Mouse (Mus musculus) liver, embryonic 15.5 days (tissue): Measurements from ENCODE around the gene Mfap5. TPM values are rescaled to one million over a fixed set of nuclear protein-coding genes. Genes with fewer than 3 reads are reported as not detected.
"Not testable (repeated sequence)": the region's sequence is repeated elsewhere in the genome, so short reads cannot be mapped to it uniquely, and the experiment has no call there.

Experiments used
- ATAC-seq: fragments of 200-750 bp; cut with Nextera tagmentation; 2 replicates; pipeline ENCODE4 v1.8.0; 2017; ENCODE audit warnings: moderate number of reproducible peaks, mild to moderate bottlenecking, moderate library complexity; ENCODE audit not compliant: insufficient read depth
- H3K27ac ChIP-seq: fragments of 300-500 bp; sonication (generic); replicated peaks from 2 replicates; pipeline ENCODE4 v1.5.1; 2015; ENCODE audit warnings: mild to moderate bottlenecking, inconsistent platforms
- H3K27me3 ChIP-seq: fragments of 300-500 bp; sonication (generic); 2 replicates; pipeline ENCODE4 v1.6.1; 2015; ENCODE audit warnings: mild to moderate bottlenecking, inconsistent platforms
- H3K36me3 ChIP-seq: fragments of 300-500 bp; sonication (generic); replicated peaks from 2 replicates; pipeline ENCODE4 v1.6.1; 2015; ENCODE audit warnings: moderate library complexity, mild to moderate bottlenecking, inconsistent platforms
- H3K4me1 ChIP-seq: fragments of 300-500 bp; sonication (generic); replicated peaks from 2 replicates; pipeline ENCODE4 v1.6.1; 2015; ENCODE audit warnings: inconsistent platforms
- H3K4me2 ChIP-seq: fragments of 300-500 bp; sonication (generic); 2 replicates; pipeline ENCODE4 v1.6.1; 2015; ENCODE audit warnings: moderate library complexity, mild to moderate bottlenecking, inconsistent platforms
- H3K4me3 ChIP-seq: fragments of 300-500 bp; sonication (generic); replicated peaks from 2 replicates; pipeline ENCODE4 v1.5.1; 2015; ENCODE audit warnings: mild to moderate bottlenecking, inconsistent platforms
- H3K9ac ChIP-seq: fragments of 300-500 bp; sonication (generic); 2 replicates; pipeline ENCODE4 v1.6.1; 2015; ENCODE audit warnings: moderate library complexity, mild to moderate bottlenecking, inconsistent platforms
- H3K9me3 ChIP-seq: fragments of 300-500 bp; sonication (generic); replicated peaks from 2 replicates; pipeline ENCODE4 v1.6.1; 2016; ENCODE audit warnings: inconsistent platforms
- WGBS: fragments of 180-500 bp; shearing (Covaris S2); methylation state at CpG from one replicate; pipeline ENCODE4 v1.1.7; 2015; ENCODE audit warnings: mixed read lengths; ENCODE audit not compliant: insufficient replicate concordance; 5-methylcytosine and 5-hydroxymethylcytosine counted together
- polyA plus RNA-seq: library from polyadenylated mRNA; unstranded; fragments of >200 nt; fragmentation: Nextera tagmentation; extraction: Ambion mirVana; gene quantifications from 2 replicates; pipeline ENCODE4 v1.2.1, GENCODE M21; 2015

The Mfap5 gene
- polyA plus RNA-seq, 1 experiment from 2014 or later: 0.86 TPM

DNA sequence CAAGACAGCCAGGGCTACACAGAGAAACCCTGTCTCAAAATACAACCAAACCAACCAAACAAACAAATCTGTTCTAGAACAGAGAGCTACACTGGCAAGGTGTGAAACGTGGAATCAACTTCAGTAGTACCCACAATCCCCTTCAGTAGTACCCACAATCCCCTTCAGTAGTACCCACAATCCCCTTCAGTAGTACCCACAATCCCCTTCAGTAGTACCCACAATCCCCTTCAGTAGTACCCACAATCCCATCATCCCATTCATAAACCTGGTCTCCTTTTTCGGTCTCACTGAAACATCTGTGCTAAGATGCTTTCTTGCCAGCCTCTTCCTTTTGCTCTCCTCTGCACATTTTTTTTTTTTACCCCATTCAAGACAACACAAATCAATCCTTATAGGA, 10.1 kb downstream of the Mfap5 start:
- not testable (repeated sequence) for ATAC-seq
- 42% methylated on average over 2 of the region's 2 CpGs for WGBS

GRCm38 (mm10) chr6:122517668-122518067, 12.0 kb downstream of the Mfap5 start:
- H3K36me3 ChIP-seq: no peaks in the 10 kb centered on the region
- no peak for ATAC-seq
- no peaks in the 10 kb centered on the region for H3K4me1 ChIP-seq
- H3K27me3 ChIP-seq: no peaks in the 10 kb centered on the region; the same call in 1 of the 2 replicates
- H3K4me3 ChIP-seq: no peak overlapping the region
- no peak overlapping the region for H3K9ac ChIP-seq
- 65% methylated on average over 1 of the region's 1 CpGs for WGBS
- no peak overlapping the region for H3K4me2 ChIP-seq
- no peaks in the 10 kb centered on the region for H3K9me3 ChIP-seq
- H3K27ac ChIP-seq: no peak overlapping the region

More for the DNA sequence above, 10.1 kb downstream of the Mfap5 start:
- not testable (repeated sequence) for H3K27ac ChIP-seq, H3K36me3 ChIP-seq, H3K4me2 ChIP-seq, H3K27me3 ChIP-seq, H3K4me3 ChIP-seq, H3K9ac ChIP-seq, H3K4me1 ChIP-seq, H3K9me3 ChIP-seq

DNA sequence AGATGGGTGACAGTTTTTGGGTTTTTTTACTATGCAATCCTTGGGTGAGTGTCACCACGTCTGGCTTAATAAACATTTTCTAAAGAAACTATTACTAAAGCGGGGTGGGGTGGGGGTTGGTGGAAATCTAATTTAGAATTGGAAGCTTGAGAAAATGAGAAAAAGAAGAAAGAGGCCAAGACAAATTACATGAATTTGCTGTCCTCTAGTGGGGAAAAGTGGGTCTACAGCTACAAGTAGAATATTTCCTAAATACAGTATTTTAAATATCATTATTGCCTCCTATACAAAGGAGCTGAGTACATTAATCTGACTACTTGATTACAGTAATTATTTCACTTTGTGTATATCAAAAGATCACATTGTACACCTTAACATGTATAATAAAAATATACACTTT, 13.7 kb downstream of the Mfap5 start:
- Histone ChIP-seq H3K4me2 (no peak overlapping the region), H3K9ac (no peak overlapping the region), H3K27me3 (no peaks in the 10 kb centered on the region; the same call in 1 of the 2 replicates), H3K27ac (no peak overlapping the region), H3K36me3 (no peaks in the 10 kb centered on the region), H3K4me3 (no peak overlapping the region), H3K9me3 (no peaks in the 10 kb centered on the region), H3K4me1 (no peaks in the 10 kb centered on the region)
- no peak for ATAC-seq
- WGBS: 29% methylated on average over 2 of the region's 2 CpGs

DNA sequence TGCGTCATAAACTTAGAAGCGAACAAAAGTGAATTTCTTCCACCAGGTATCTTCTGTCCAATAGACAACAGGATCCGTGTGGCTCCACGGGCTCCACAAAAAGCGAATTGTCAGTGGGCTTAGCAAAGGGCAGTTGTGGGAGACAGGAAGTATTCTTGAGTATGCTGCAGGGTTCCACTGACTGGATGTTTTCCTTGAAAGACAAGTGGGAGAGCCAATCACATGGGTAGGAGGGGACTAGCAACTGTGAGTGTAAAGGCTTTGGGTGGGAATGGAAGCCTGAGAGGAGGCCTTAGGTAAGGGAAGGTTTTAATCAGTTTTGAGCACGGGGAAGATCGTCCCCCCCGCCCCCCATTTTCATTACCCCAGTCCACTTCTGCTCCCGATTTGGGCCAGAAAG, 16.9 kb downstream of the Mfap5 start:
- Histone ChIP-seq H3K27ac (no peak overlapping the region), H3K4me2 (no peak overlapping the region), H3K9me3 (no peaks in the 10 kb centered on the region), H3K9ac (no peak overlapping the region), H3K27me3 (peaks cover 2% of the 10 kb centered on the region; the same call in 1 of the 2 replicates), H3K36me3 (no peaks in the 10 kb centered on the region), H3K4me1 (no peaks in the 10 kb centered on the region), H3K4me3 (no peak overlapping the region)
- no peak for ATAC-seq
- WGBS: 72% methylated on average over 9 of the region's 9 CpGs

DNA sequence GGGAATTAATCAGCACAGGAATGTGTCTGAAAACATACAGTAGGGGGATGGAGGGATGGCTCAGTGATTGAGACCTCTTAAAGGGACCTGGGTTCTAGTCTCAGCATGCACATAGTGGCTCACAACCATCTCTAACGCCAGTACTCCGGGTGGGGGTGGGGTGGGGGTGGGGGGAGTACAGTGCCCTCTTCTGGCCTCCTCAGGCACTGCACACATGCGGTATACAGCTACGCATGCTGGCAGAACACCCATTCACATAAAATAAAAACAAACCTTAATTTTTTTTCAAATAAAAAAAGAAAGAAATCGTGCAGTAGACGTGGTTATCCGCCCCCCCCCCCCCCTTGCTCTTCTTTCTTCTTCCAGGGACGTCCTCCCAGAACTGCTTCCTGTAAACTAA, 17.6 kb downstream of the Mfap5 start:
- WGBS: 58% methylated on average over 8 of the region's 8 CpGs
- Histone ChIP-seq H3K27me3 (peaks cover 9% of the 10 kb centered on the region), H3K4me3 (no peak overlapping the region), H3K27ac (no peak overlapping the region), H3K36me3 (no peaks in the 10 kb centered on the region), H3K9ac (no peak overlapping the region), H3K4me1 (no peaks in the 10 kb centered on the region), H3K4me2 (no peak overlapping the region), H3K9me3 (no peaks in the 10 kb centered on the region)
- no peak for ATAC-seq

DNA sequence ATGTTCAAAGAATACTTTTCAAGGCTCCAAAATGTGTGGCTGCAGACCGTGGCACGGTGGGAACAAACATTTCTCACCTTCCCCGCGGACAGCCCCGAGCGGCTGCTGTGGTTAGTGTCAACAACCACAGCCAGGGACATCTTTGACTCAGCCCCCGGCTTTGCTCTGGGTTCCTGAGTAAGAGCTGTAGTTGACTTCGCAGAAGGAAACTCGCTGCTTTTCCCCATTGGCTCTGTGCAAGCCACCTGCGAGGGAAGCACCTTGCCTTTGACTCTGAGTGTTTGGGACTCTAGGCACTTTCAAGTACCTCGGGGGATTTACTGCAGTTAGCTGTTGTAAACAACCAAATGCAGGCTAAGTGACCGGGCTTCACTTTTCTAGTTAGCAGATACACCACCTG, 22.0 kb downstream of the Mfap5 start:
- Histone ChIP-seq H3K9me3 (no peaks in the 10 kb centered on the region), H3K4me3 (no peak overlapping the region), H3K27me3 (peaks cover 13% of the 10 kb centered on the region), H3K9ac (no peak overlapping the region), H3K36me3 (no peaks in the 10 kb centered on the region), H3K27ac (no peak overlapping the region), H3K4me2 (no peak overlapping the region), H3K4me1 (no peaks in the 10 kb centered on the region)
- no peak for ATAC-seq
- 13% methylated on average over 12 of the region's 12 CpGs for WGBS

- Histone ChIP-seq H3K27me3 (peaks cover 13% of the 10 kb centered on the region), H3K4me3 (no peak overlapping the region), H3K36me3 (no peaks in the 10 kb centered on the region), H3K27ac (no peak overlapping the region), H3K9ac (no peak overlapping the region), H3K4me2 (no peak overlapping the region), H3K9me3 (no peaks in the 10 kb centered on the region), H3K4me1 (no peaks in the 10 kb centered on the region; the same call in 1 of the 2 replicates)
- no peak for ATAC-seq
- 60% methylated on average over 11 of the region's 11 CpGs for WGBS
Observed at GRCm38 (mm10) chr6:122528136-122528535, 22.5 kb downstream of the Mfap5 start.

GRCm38 (mm10) chr6:122531466-122532174, 26.0 kb downstream of the Mfap5 start:
- WGBS: 62% methylated on average over 8 of the region's 8 CpGs
- H3K9me3 ChIP-seq: no peaks in the 10 kb centered on the region
- H3K4me3 ChIP-seq: no peak overlapping the region
- H3K27me3 ChIP-seq: peaks cover 13% of the 10 kb centered on the region
- H3K4me2 ChIP-seq: no peak overlapping the region
- no peaks in the 10 kb centered on the region for H3K36me3 ChIP-seq
- no peak overlapping the region for H3K27ac ChIP-seq
- no peak for ATAC-seq
- H3K4me1 ChIP-seq: no peaks in the 10 kb centered on the region; the same call in 1 of the 2 replicates
- no peak overlapping the region for H3K9ac ChIP-seq

DNA sequence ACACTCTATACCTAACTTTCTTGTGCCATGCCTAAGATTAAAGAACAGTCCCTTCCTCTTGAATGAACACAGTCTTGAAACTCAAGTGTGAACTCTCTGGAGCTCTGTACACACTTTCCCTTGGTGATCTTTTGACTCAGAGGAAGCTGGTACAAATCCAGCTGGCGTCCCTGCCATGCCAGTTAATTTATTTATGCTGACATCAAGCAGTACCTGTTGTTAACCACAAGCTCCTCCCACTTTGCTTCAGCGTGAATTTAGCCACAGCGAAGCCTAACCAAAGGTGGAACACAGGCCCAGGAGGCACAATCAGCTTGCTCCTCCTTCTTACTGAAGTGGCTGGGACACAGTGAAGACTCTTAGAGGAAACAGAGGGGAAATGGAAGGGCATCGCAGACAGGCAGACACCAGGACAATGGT, 27.2 kb downstream of the Mfap5 start:
- ATAC-seq: no peak
- Histone ChIP-seq H3K4me3 (no peak overlapping the region), H3K4me2 (peak overlapping the region; percentile 38), H3K27ac (no peak overlapping the region), H3K4me1 (no peaks in the 10 kb centered on the region; the same call in 1 of the 2 replicates), H3K27me3 (peaks cover 8% of the 10 kb centered on the region), H3K36me3 (no peaks in the 10 kb centered on the region), H3K9ac (no peak overlapping the region), H3K9me3 (no peaks in the 10 kb centered on the region)
- WGBS: 4% methylated on average over 4 of the region's 4 CpGs

GRCm38 (mm10) chr6:122534032-122534431, 28.4 kb downstream of the Mfap5 start:
- Histone ChIP-seq H3K27ac (no peak overlapping the region), H3K9ac (no peak overlapping the region), H3K36me3 (no peaks in the 10 kb centered on the region), H3K4me3 (no peak overlapping the region), H3K9me3 (no peaks in the 10 kb centered on the region), H3K4me1 (no peaks in the 10 kb centered on the region; the same call in 1 of the 2 replicates), H3K27me3 (no peaks in the 10 kb centered on the region), H3K4me2 (no peak overlapping the region)
- no peak for ATAC-seq
- WGBS: 34% methylated on average over 3 of the region's 3 CpGs

DNA sequence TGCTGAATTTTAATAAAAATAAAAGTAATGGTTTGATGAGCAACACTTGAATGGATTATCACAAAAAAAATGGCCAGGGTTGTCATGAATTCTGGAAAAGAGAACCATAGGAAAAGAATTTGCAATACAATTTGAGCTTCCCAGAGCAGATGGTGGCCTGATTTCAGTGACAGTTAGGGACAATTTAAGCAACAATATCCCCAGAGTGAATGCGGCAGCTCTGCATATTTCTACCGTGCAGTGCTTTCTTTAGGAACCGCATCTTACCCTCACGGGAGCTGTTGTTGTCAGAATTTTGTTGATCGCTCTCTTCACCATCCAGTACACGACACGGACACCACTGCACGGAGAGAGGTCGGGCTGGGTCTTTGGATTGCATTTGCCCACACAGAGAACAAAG, 33.9 kb downstream of the Mfap5 start:
- Histone ChIP-seq H3K9ac (no peak overlapping the region), H3K27me3 (no peaks in the 10 kb centered on the region), H3K4me2 (no peak overlapping the region), H3K9me3 (no peaks in the 10 kb centered on the region), H3K27ac (no peak overlapping the region), H3K4me3 (no peak overlapping the region), H3K36me3 (no peaks in the 10 kb centered on the region), H3K4me1 (no peaks in the 10 kb centered on the region)
- WGBS: 79% methylated on average over 9 of the region's 9 CpGs
- no peak for ATAC-seq

DNA sequence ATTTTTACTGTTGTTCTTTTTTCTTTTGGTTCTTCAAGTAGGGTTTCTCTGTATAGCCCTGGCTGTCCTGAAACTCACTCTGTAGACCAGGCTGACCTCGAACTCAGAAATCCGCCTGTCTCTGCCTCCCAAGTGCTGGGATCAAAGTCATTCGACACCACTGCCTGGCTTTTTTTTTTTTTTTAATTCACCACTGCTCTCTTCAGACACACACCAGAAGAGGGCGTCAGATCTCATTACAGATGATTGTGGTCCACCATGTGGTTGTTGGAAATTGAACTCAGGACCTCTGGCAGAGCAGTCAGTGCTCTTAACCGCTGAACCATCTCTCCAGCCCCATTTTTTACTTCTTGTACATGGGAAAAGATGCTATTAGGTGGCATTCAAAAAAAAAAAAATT, 36.8 kb downstream of the Mfap5 start:
- not testable (repeated sequence) for H3K9me3 ChIP-seq, H3K4me3 ChIP-seq, H3K9ac ChIP-seq, H3K27ac ChIP-seq, H3K4me2 ChIP-seq, H3K27me3 ChIP-seq, ATAC-seq, H3K36me3 ChIP-seq, H3K4me1 ChIP-seq
- 50% methylated on average over 5 of the region's 5 CpGs for WGBS
